Mouse (Mus musculus): ENCODE data around the gene Hba-a1.

DNA sequence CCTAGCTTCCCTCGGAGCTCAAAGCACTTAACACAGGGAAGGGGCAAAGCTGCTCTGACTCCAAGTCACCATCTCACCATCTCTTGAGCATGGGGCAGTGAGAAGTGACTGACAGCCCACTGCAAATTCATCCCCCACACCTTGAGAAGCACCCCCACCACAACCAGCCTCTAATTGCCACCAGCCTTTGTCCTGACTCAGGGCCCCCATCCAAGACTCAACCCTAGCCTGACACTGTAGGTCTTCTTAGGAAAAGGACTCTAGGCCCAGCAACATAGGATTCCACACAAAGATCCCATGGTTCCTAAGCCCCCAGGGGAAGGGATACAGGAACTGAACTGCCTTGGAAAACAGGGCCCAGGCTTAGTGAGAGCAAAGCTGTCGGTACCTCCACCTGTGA is 47.2 kb upstream of the Hba-a1 start:
- TF ChIP-seq GATA1 (IDR thresholded peaks at IDR 0.05; ENCODE audit: low read length) (no peak), TAL1 (IDR thresholded peaks at IDR 0.05; ENCODE audit: low read length) (no peak)
